Comparison of ENCODE assay signal across 13 mouse cellular contexts in genomic region chr14:8030535-8030934, GRCm38 (mm10). TPM values are rescaled to one million over a fixed set of nuclear protein-coding genes. Genes with fewer than 3 reads are reported as not detected.
A peak's percentile ranks its signal among the peaks of the same experiment; 100 is the strongest.
DNase-seq lines count a peak whose midpoint lies in the region; ATAC-seq and TF ChIP-seq lines count a peak whose summit lies in the region.
"Had no signal": no experiment of that assay in that cellular context is flagged by ENCODE, and none has a peak within 500 bp of the region (broad histone marks: within the 10 kb centered on the region; RNA-seq: fewer than 3 reads in every experiment).

No protein-coding gene starts in this region.

- no peak overlapping the region for H3K9ac ChIP-seq in heart, adult 2 months (ENCODE audit: low read depth, low read length)
- H3K9ac ChIP-seq: embryonic facial prominence, embryonic 15.5 days; hindbrain, embryonic 15.5 days; liver, embryonic 12.5 days had no signal

- H3K79me2 ChIP-seq in heart, adult 2 months (replicated peaks; ENCODE audit: control insufficient read depth, insufficient read depth, low read length): no peaks in the 10 kb centered on the region; the same call in 1 of the 2 replicates

- no peak overlapping the region for H3K4me3 ChIP-seq in heart, adult 2 months
- no peak overlapping the region for H3K4me3 ChIP-seq in brown adipose tissue, adult 24 weeks (ENCODE audit: insufficient read depth, low read depth, low read length)
- H3K4me3 ChIP-seq: embryonic facial prominence, embryonic 15.5 days; hindbrain, embryonic 15.5 days; liver, embryonic 12.5 days had no signal

- peaks cover 3% of the 10 kb centered on the region; the same call in 1 of the 2 replicates for H3K4me1 ChIP-seq in heart, adult 2 months (ENCODE audit: control insufficient read depth, insufficient read depth, low read length)
- H3K4me1 ChIP-seq in brown adipose tissue, adult 24 weeks (ENCODE audit: control insufficient read depth, insufficient read depth, insufficient read length, low read length): peaks cover 9% of the 10 kb centered on the region
- H3K4me1 ChIP-seq: embryonic facial prominence, embryonic 15.5 days; liver, embryonic 12.5 days had no signal

- peaks cover 2% of the 10 kb centered on the region for H3K36me3 ChIP-seq in heart, adult 2 months (ENCODE audit: control insufficient read depth, insufficient read depth, low read length)
- H3K36me3 ChIP-seq: embryonic facial prominence, embryonic 15.5 days; hindbrain, embryonic 15.5 days; liver, embryonic 12.5 days had no signal

- no peak for TF ChIP-seq EP300 in heart, adult 2 months (IDR thresholded peaks at IDR 0.05; ENCODE audit: insufficient read depth, low read depth, low read length)

- peak overlapping the region; percentile 64 for H3K27ac ChIP-seq in heart, adult 2 months
- peak overlapping the region; percentile 77 for H3K27ac ChIP-seq in brown adipose tissue, adult 24 weeks (replicated peaks; ENCODE audit: low read depth, low read length)
- H3K27ac ChIP-seq: embryonic facial prominence, embryonic 15.5 days; hindbrain, embryonic 15.5 days; liver, embryonic 12.5 days had no signal

- TF ChIP-seq CTCF in heart, adult 2 months (IDR thresholded peaks at IDR 0.05): no peak

- H3K27me3 ChIP-seq in heart, adult 2 months (ENCODE audit: control insufficient read depth, insufficient read depth, low read length): no peaks in the 10 kb centered on the region
- H3K27me3 ChIP-seq: embryonic facial prominence, embryonic 15.5 days; hindbrain, embryonic 15.5 days; liver, embryonic 12.5 days had no signal

- TF ChIP-seq POLR2A in heart, adult 2 months (IDR thresholded peaks at IDR 0.05; ENCODE audit: insufficient read depth, low read depth, low read length): no peak

- ATAC-seq in CD4-positive, CD25-positive, alpha-beta regulatory T cell, adult 4 months: no peak
- ATAC-seq: liver, embryonic 12.5 days had no signal

- DNase-seq in heart, adult 2 months: peak in 1 of 2 experiments; percentile 44
- no peak for DNase-seq in heart, postnatal 14 days
- DNase-seq in NIH3T3 (ENCODE audit: low read depth): peak; percentile 38
- DNase-seq in kidney, postnatal 14 days: peak; percentile 61
- no peak for DNase-seq in thymus, postnatal 25 days
- DNase-seq: right cerebral cortex, postnatal 4 days had no signal

- intact Hi-C loops in heart, adult 2 months (cut with DNase I): no loop called here
- intact Hi-C loops in heart, postnatal 14 days (cut with DNase I): no loop called here

- WGBS in heart, adult 2 months: 46% methylated on average over 4 of the region's 4 CpGs

RNA-seq across cellular contexts. Expression of gene Abhd6, which starts 27.8 kb away (rescaled TPM):
- total RNA-seq in heart, adult 2 months (2021): 10 to 100 TPM in 1 of 2 experiments, 1 to 10 TPM in 1; 8.9 to 13.7 TPM
- polyA plus RNA-seq in heart, adult 2 months (2012; rRNA removed): 12.4 and 15.3 TPM in 2 replicates
- 1 to 10 TPM; 7.6 to 8.8 TPM for total RNA-seq in heart, postnatal 14 days (2021)
- polyA plus RNA-seq in brown adipose tissue, adult 24 weeks (2012; ENCODE audit: insufficient read depth, insufficient read length, missing spikeins): 40.4 and 42.1 TPM in 2 replicates
- polyA plus RNA-seq in CD4-positive, CD25-positive, alpha-beta regulatory T cell, adult 4 months (2017; shearing (Covaris generic)): 10 to 100 TPM; 31.1 to 32.8 TPM

RNA-seq across cellular contexts. Expression of gene Dnase1l3, which starts 36.2 kb away (rescaled TPM):
- total RNA-seq in heart, adult 2 months (2021): under 1 TPM in 1 of 2 experiments, not detected in 1; 0.07 TPM
- 0.12 and 0.57 TPM in 2 replicates for polyA plus RNA-seq in heart, adult 2 months (2012; rRNA removed)
- under 1 TPM in 1 of 2 experiments, not detected in 1; 0.27 TPM for total RNA-seq in heart, postnatal 14 days (2021)
- not detected in 2 replicates for polyA plus RNA-seq in brown adipose tissue, adult 24 weeks (2012; ENCODE audit: insufficient read depth, insufficient read length, missing spikeins)
- polyA plus RNA-seq in CD4-positive, CD25-positive, alpha-beta regulatory T cell, adult 4 months (2017; shearing (Covaris generic)): 1 to 10 TPM; 4.6 to 8.5 TPM
- total RNA-seq: layer of hippocampus, postnatal 14 days had no signal
- polyA plus RNA-seq: neural tube, embryonic 11.5 days had no signal

RNA-seq across cellular contexts. Expression of gene Rpp14, which starts 49.6 kb away (rescaled TPM):
- 10 to 100 TPM; 23.1 to 29.7 TPM for total RNA-seq in heart, adult 2 months (2021)
- 11.2 and 16.7 TPM in 2 replicates for polyA plus RNA-seq in heart, adult 2 months (2012; rRNA removed)
- total RNA-seq in heart, postnatal 14 days (2021): 10 to 100 TPM; 25.5 to 28.5 TPM
- polyA plus RNA-seq in brown adipose tissue, adult 24 weeks (2012; ENCODE audit: insufficient read depth, insufficient read length, missing spikeins): 38.1 and 48.7 TPM in 2 replicates
- 10 to 100 TPM; 36.6 to 42.7 TPM for polyA plus RNA-seq in CD4-positive, CD25-positive, alpha-beta regulatory T cell, adult 4 months (2017; shearing (Covaris generic))

Comparison
In these comparisons a context has a peak if more than half of its experiments do, and no peak if none do; other contexts are left out.
1. DNase-seq: peak in NIH3T3 (single experiment) and kidney, postnatal 14 days (single experiment); none in heart, postnatal 14 days (0 of 2) and thymus, postnatal 25 days (single experiment).